Mouse (Mus musculus) ES-Bruce4 (cell line): ENCODE results near the gene Gja10. TPM values are rescaled to one million over a fixed set of nuclear protein-coding genes. Genes with fewer than 3 reads are reported as not detected.

Experiments
- H3K27ac ChIP-seq: 2 replicates; pipeline ENCODE4 v1.5.1; 2012; ENCODE audit warnings: low read length, inconsistent platforms; ENCODE audit not compliant: insufficient read depth
- H3K27me3 ChIP-seq: 2 replicates; pipeline ENCODE4 v1.6.1; 2012; ENCODE audit warnings: mild to moderate bottlenecking, low read length, inconsistent platforms; ENCODE audit not compliant: control insufficient read depth, poor library complexity, insufficient read depth, severe bottlenecking
- H3K36me3 ChIP-seq: 2 replicates; pipeline ENCODE4 v1.6.1; 2012; ENCODE audit warnings: inconsistent platforms, mild to moderate bottlenecking, low read length, moderate library complexity; ENCODE audit not compliant: control insufficient read depth, poor library complexity, insufficient read depth, severe bottlenecking
- H3K4me1 ChIP-seq: one replicate; pipeline ENCODE4 v1.8.1; 2011; ENCODE audit warnings: low read length; ENCODE audit not compliant: control insufficient read depth, insufficient read depth
- H3K4me3 ChIP-seq: 2 replicates; pipeline ENCODE4 v1.5.1; 2011; ENCODE audit warnings: low read depth, mild to moderate bottlenecking, low read length
- H3K9ac ChIP-seq: 2 replicates; pipeline ENCODE4 v1.6.1; 2012; ENCODE audit warnings: low read depth, mild to moderate bottlenecking, inconsistent platforms; ENCODE audit not compliant: poor library complexity, severe bottlenecking
- H3K9me3 ChIP-seq: replicated peaks from 2 replicates; pipeline ENCODE4 v1.6.1; 2012; ENCODE audit warnings: mild to moderate bottlenecking, low read length, inconsistent platforms; ENCODE audit not compliant: control insufficient read depth, poor library complexity, insufficient read depth, severe bottlenecking
- CTCF ChIP-seq: IDR thresholded peaks from one replicate; pipeline ENCODE4 v1.8.1; 2011; ENCODE audit warnings: low read depth, low read length
- EP300 ChIP-seq: IDR thresholded peaks from 2 replicates; pipeline ENCODE4 v1.6.1; 2011; ENCODE audit warnings: low read depth, low read length; ENCODE audit not compliant: insufficient read depth
- POLR2A ChIP-seq: IDR thresholded peaks from one replicate; pipeline ENCODE4 v1.8.1; 2011; ENCODE audit warnings: low read length; ENCODE audit not compliant: insufficient read depth
- polyA plus RNA-seq: library from polyadenylated mRNA; stranded (reverse); fragments of >200 nt; gene quantifications from 2 replicates; pipeline ENCODE4 v1.2.4, GENCODE M21; 2011; ENCODE audit warnings: low read depth; ENCODE audit not compliant: missing spikeins, insufficient read depth, insufficient read length

Gja10 gene
- polyA plus RNA-seq, 1 experiment: not detected

- no peak for TF ChIP-seq EP300
- TF ChIP-seq CTCF: no peak
- no peak for TF ChIP-seq POLR2A
- H3K36me3 ChIP-seq: no peaks in the 10 kb centered on the region
- H3K27ac ChIP-seq: no peak overlapping the region
- H3K9me3 ChIP-seq: no peaks in the 10 kb centered on the region
- no peak overlapping the region for H3K9ac ChIP-seq
- H3K4me3 ChIP-seq: no peak overlapping the region
- no peaks in the 10 kb centered on the region for H3K4me1 ChIP-seq
- H3K27me3 ChIP-seq: no peaks in the 10 kb centered on the region
Observed at GRCm38 (mm10) chr4:32572118-32572517, 30.4 kb downstream of the Gja10 start.

GRCm38 (mm10) chr4:32571441-32571840 is 31.1 kb downstream of the Gja10 start:
- Histone ChIP-seq H3K4me1 (no peaks in the 10 kb centered on the region), H3K27ac (no peak overlapping the region), H3K9me3 (no peaks in the 10 kb centered on the region), H3K9ac (no peak overlapping the region), H3K36me3 (no peaks in the 10 kb centered on the region), H3K4me3 (no peak overlapping the region), H3K27me3 (no peaks in the 10 kb centered on the region)
- no peak for TF ChIP-seq CTCF
- TF ChIP-seq POLR2A: no peak
- TF ChIP-seq EP300: no peak

- Histone ChIP-seq H3K9ac (no peak overlapping the region), H3K4me3 (no peak overlapping the region), H3K27ac (no peak overlapping the region), H3K4me1 (no peaks in the 10 kb centered on the region), H3K9me3 (no peaks in the 10 kb centered on the region), H3K36me3 (no peaks in the 10 kb centered on the region), H3K27me3 (no peaks in the 10 kb centered on the region)
- TF ChIP-seq EP300: no peak
- TF ChIP-seq CTCF: no peak
- TF ChIP-seq POLR2A: no peak
Observed at GRCm38 (mm10) chr4:32570939-32571317, 31.6 kb downstream of the Gja10 start.

GRCm38 (mm10) chr4:32569995-32570938 is 32.3 kb downstream of the Gja10 start:
- H3K27me3 ChIP-seq: no peaks in the 10 kb centered on the region
- H3K27ac ChIP-seq: no peak overlapping the region
- H3K9me3 ChIP-seq: no peaks in the 10 kb centered on the region
- no peak for TF ChIP-seq POLR2A
- TF ChIP-seq CTCF: peak; percentile 15
- TF ChIP-seq EP300: no peak
- no peaks in the 10 kb centered on the region for H3K36me3 ChIP-seq
- H3K4me1 ChIP-seq: no peaks in the 10 kb centered on the region
- no peak overlapping the region for H3K9ac ChIP-seq
- H3K4me3 ChIP-seq: no peak overlapping the region

GRCm38 (mm10) chr4:32569054-32569453 is 33.5 kb downstream of the Gja10 start:
- no peak for TF ChIP-seq POLR2A
- H3K4me3 ChIP-seq: no peak overlapping the region
- no peak overlapping the region for H3K27ac ChIP-seq
- no peaks in the 10 kb centered on the region for H3K9me3 ChIP-seq
- no peaks in the 10 kb centered on the region for H3K27me3 ChIP-seq
- H3K36me3 ChIP-seq: no peaks in the 10 kb centered on the region
- H3K4me1 ChIP-seq: no peaks in the 10 kb centered on the region
- H3K9ac ChIP-seq: no peak overlapping the region

GRCm38 (mm10) chr4:32564918-32565317 is 37.6 kb downstream of the Gja10 start:
- Histone ChIP-seq H3K27ac (no peak overlapping the region), H3K9me3 (no peaks in the 10 kb centered on the region), H3K27me3 (no peaks in the 10 kb centered on the region), H3K36me3 (no peaks in the 10 kb centered on the region), H3K4me3 (no peak overlapping the region), H3K4me1 (no peaks in the 10 kb centered on the region), H3K9ac (no peak overlapping the region)
- TF ChIP-seq EP300 (no peak), CTCF (no peak), POLR2A (no peak)
